Mouse (Mus musculus) stomach, embryonic 16.5 days (tissue): ENCODE measurements around the gene Sh2b2. TPM values are rescaled to one million over a fixed set of nuclear protein-coding genes. Genes with fewer than 3 reads are reported as not detected.
A peak's percentile ranks its signal among the peaks of the same experiment; 100 is the strongest.

Experiments used
- ATAC-seq: fragments of 200-750 bp; cut with Nextera tagmentation; 2 replicates; pipeline ENCODE4 v1.8.0; 2017; ENCODE audit warnings: moderate number of reproducible peaks, moderate TSS enrichment; ENCODE audit not compliant: insufficient read depth, low FRiP score
- H3K27ac ChIP-seq: fragments of 300-500 bp; sonication (generic); 2 replicates; pipeline ENCODE4 v1.5.1; 2014; ENCODE audit warnings: low read length
- H3K27me3 ChIP-seq: fragments of 300-500 bp; sonication (generic); 2 replicates; pipeline ENCODE4 v1.6.1; 2014; ENCODE audit warnings: low read length, control low read depth, mixed read lengths; ENCODE audit not compliant: control insufficient read depth, insufficient read depth
- H3K36me3 ChIP-seq: fragments of 300-500 bp; sonication (generic); 2 replicates; pipeline ENCODE4 v1.6.1; 2014; ENCODE audit warnings: low read length; ENCODE audit not compliant: control insufficient read depth, insufficient read depth
- H3K4me1 ChIP-seq: fragments of 300-500 bp; sonication (generic); 2 replicates; pipeline ENCODE4 v1.6.1; 2014; ENCODE audit warnings: low read length, control low read depth, mixed read lengths; ENCODE audit not compliant: control insufficient read depth, insufficient read depth
- H3K4me2 ChIP-seq: fragments of 300-500 bp; sonication (generic); 2 replicates; pipeline ENCODE4 v1.6.1; 2014; ENCODE audit warnings: low read depth, low read length, mixed read lengths
- H3K4me3 ChIP-seq: fragments of 300-500 bp; sonication (generic); replicated peaks from 2 replicates; pipeline ENCODE4 v1.5.1; 2014; ENCODE audit warnings: mild to moderate bottlenecking, low read length
- H3K9ac ChIP-seq: fragments of 300-500 bp; sonication (generic); 2 replicates; pipeline ENCODE4 v1.6.1; 2014; ENCODE audit warnings: low read length
- H3K9me3 ChIP-seq: fragments of 300-500 bp; sonication (generic); replicated peaks from 2 replicates; pipeline ENCODE4 v1.6.1; 2016; ENCODE audit warnings: low read length, control low read depth; ENCODE audit not compliant: control insufficient read depth
- WGBS: fragments of 180-500 bp; shearing (Covaris S2); extraction: QIAGEN DNeasy Blood & Tissue Kit; methylation state at CpG from one replicate; pipeline ENCODE4 v1.1.7; 2014; 5-methylcytosine and 5-hydroxymethylcytosine counted together
- polyA plus RNA-seq: library from polyadenylated mRNA; unstranded; fragments of >200 nt; fragmentation: Nextera tagmentation; extraction: Ambion mirVana; gene quantifications from 2 replicates; pipeline ENCODE4 v1.2.1, GENCODE M21; 2015

Gene Sh2b2
- polyA plus RNA-seq, 1 experiment from 2014 or later = 2.3 TPM

DNA sequence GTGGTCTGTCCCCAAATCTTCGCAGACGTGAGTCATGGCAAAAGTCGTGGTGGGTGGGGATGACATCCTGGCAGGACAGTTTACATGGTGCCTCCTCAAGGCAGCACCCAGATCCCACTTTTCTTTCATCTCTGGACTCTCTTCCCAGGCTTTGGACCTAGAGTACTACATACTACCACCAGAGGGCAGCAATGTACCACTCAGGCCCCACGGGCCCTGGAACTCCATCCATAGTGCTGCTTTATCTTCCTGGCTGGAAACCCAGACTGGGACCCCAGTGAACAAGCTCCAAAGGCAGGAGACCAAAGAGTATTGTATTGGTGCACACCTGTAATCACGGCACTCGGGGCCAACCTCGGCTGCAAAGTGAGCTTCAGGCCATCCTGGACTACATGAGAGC lies 44.5 kb downstream of the Sh2b2 start:
- no peaks in the 10 kb centered on the region for H3K36me3 ChIP-seq
- ATAC-seq = 0 out of 2 replicates have a peak, but pooled peaks have one; percentile 30
- peaks cover 13% of the 10 kb centered on the region for H3K4me1 ChIP-seq
- no peak overlapping the region for H3K4me2 ChIP-seq
- no peaks in the 10 kb centered on the region for H3K27me3 ChIP-seq
- H3K27ac ChIP-seq = no peak overlapping the region
- H3K9ac ChIP-seq = no peak overlapping the region
- H3K4me3 ChIP-seq = no peak overlapping the region
- H3K9me3 ChIP-seq = no peaks in the 10 kb centered on the region
- 33% methylated on average over 7 of the region's 7 CpGs for WGBS

DNA sequence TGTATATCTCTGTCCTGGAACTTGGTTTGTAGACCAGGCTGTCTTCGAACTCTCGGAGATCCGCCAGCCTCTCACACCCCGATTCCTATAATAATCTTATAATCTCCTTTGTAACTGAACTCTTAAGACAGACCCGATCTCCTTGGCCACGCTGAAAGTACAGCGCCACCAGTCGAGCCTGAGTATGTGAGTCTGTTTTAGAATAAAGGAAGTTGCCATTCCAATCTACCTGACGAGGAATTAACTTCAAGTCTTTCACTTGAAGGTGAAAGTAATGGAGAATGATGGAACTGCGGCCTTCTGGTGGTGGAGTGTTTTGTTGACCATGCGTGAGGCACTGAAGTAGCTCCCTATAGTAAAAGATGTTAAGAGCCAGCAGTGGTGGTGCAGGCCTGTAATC lies 46.8 kb downstream of the Sh2b2 start:
- no peak for ATAC-seq

DNA sequence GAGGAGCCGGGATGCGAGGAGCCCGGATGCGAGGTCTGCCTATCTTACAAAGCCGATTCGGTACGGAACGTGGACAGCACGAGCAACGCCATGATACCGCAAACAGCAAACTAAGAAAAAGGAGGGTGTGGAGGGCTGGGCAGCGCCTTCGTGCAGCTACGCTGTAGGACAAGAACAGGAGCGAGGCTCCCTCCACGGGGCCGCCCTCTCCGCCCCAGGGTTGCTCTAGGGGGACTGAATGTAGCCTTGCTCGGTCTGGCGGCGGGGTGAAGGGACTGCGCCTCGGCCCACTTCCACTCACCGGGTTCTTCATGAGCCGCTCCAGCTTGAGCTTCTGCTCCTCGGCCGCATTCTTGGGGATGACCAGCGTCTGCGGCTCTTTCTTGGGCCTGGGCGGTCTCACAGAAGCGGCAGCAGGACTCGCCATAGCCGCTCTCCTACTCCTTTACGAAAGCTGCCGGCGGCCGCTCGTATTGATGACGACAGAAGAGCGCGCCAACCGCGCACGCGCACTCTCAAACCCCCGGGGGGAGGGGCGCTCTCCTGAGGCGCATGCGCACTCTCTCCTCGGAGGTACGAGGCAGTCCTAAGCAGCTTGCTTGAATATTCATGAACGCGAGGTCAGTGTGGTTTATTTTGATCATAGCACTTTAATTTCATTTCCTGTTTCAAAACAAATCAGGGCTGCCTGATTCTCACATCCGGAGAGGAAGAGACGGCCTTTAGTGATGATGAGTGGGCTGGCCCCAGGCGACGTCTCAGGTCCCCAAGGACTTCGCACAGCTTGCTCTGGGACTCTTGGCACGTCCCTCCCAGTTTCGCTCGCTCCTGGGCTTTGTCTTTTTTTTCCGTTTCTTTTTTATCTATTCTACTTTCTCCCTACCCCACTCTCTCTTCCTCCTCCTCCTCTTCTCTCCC lies 47.6 kb downstream of the Sh2b2 start, which contains the start of gene Prkrip1:
Gene Prkrip1 (minus strand): TSS at position 490 of the 918 bp plus-strand sequence.
- H3K4me3 ChIP-seq = peak within 1 kb of the TSS; percentile 97
- peak within 1 kb of the TSS; percentile 93 for H3K9ac ChIP-seq
- H3K27me3 ChIP-seq = no peaks in the 10 kb centered on the region
- H3K9me3 ChIP-seq = no peaks in the 10 kb centered on the region
- H3K4me2 ChIP-seq = peak within 1 kb of the TSS; percentile 93
- peaks cover 13% of the 10 kb centered on the region for H3K4me1 ChIP-seq
- under 1% methylated on average over 62 of the region's 62 CpGs for WGBS
- H3K36me3 ChIP-seq = peaks cover 16% of the 10 kb centered on the region
- H3K27ac ChIP-seq = peak within 1 kb of the TSS; percentile 89
- peak; percentile 92 for ATAC-seq

More for the DNA sequence above, 46.8 kb downstream of the Sh2b2 start:
- peak overlapping the region; percentile 97 for H3K4me3 ChIP-seq
- H3K4me2 ChIP-seq = peak overlapping the region; percentile 57
- WGBS = 31% methylated on average over 11 of the region's 11 CpGs
- peak overlapping the region; percentile 89; the same call in 1 of the 2 replicates for H3K27ac ChIP-seq
- H3K36me3 ChIP-seq = peaks cover 12% of the 10 kb centered on the region
- H3K4me1 ChIP-seq = peaks cover 13% of the 10 kb centered on the region
- H3K9ac ChIP-seq = peak overlapping the region; percentile 93
- no peaks in the 10 kb centered on the region for H3K9me3 ChIP-seq
- no peaks in the 10 kb centered on the region for H3K27me3 ChIP-seq

DNA sequence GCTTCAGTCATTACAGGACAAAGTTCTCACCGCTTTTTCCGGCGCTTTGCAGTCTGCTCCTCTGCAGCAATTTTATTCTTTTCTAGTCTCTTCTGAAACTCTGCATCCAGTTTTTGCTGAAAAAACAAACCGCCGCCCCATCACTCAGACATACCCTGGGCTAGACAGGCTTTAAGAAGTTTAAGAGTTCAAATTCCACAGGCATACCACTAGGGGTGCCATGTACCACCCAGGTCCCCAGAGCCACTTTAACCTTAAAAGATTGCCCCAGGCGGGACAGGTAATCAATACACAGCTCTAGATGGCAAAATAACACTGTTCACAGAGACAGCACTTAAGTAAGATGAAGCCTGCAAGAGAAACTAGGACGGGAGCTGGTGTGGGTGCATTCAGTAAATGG lies 54.5 kb downstream of the Sh2b2 start:
- Histone ChIP-seq H3K4me3 (no peak overlapping the region), H3K27me3 (no peaks in the 10 kb centered on the region), H3K27ac (no peak overlapping the region), H3K9me3 (no peaks in the 10 kb centered on the region), H3K9ac (no peak overlapping the region), H3K4me2 (no peak overlapping the region), H3K36me3 (peaks cover 16% of the 10 kb centered on the region), H3K4me1 (no peaks in the 10 kb centered on the region)
- 78% methylated on average over 7 of the region's 7 CpGs for WGBS
- ATAC-seq = no peak

DNA sequence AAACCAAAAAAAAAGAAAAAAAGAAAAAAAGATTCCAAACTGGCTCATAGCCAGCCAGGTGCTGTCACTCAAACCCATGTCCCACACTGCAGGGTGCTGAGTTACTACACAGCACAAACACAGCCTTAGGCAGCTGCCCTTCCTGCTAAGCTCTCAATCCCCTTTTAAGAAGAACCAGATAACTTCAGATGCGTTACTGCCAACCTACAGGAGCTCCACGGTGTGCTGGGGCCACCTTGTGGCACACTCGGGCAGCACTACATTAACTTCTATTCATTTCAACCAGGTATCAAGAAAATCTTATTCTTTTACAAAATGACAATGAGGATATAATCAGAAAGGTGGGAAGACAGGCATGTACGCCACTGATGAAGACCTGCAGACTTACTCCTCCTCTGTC lies 59.6 kb downstream of the Sh2b2 start:
- H3K4me1 ChIP-seq = no peaks in the 10 kb centered on the region
- H3K9ac ChIP-seq = no peak overlapping the region
- ATAC-seq = 0 out of 2 replicates have a peak, but pooled peaks have one; percentile 58
- no peaks in the 10 kb centered on the region for H3K9me3 ChIP-seq
- no peaks in the 10 kb centered on the region for H3K27me3 ChIP-seq
- WGBS = 36% methylated on average over 4 of the region's 4 CpGs
- H3K36me3 ChIP-seq = no peaks in the 10 kb centered on the region
- H3K4me3 ChIP-seq = no peak overlapping the region
- H3K27ac ChIP-seq = no peak overlapping the region
- no peak overlapping the region for H3K4me2 ChIP-seq

DNA sequence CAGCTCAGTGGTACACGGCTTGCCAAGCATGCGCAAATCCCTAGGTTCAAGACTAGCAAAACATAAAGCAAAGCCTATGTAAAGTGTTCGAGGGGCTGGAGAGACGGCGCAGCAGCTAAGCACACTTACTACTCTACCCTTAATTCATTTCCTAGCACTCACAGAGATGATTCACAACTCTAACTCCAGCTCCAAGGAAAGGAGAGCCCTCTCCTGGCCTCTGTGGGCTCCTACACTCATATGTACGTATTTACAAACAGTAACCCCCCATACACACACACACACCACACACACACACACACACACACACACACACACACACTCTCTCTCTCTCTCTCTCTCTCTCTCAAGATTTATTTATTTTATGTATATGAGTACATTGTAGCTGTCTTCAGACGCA lies 62.6 kb downstream of the Sh2b2 start:
- ATAC-seq = no peak
- H3K9me3 ChIP-seq = no peaks in the 10 kb centered on the region
- H3K9ac ChIP-seq = no peak overlapping the region
- 91% methylated on average over 7 of the region's 7 CpGs for WGBS
- no peak overlapping the region for H3K4me2 ChIP-seq
- no peak overlapping the region for H3K4me3 ChIP-seq
- no peaks in the 10 kb centered on the region for H3K27me3 ChIP-seq
- no peaks in the 10 kb centered on the region for H3K4me1 ChIP-seq
- no peaks in the 10 kb centered on the region for H3K36me3 ChIP-seq
- H3K27ac ChIP-seq = no peak overlapping the region

DNA sequence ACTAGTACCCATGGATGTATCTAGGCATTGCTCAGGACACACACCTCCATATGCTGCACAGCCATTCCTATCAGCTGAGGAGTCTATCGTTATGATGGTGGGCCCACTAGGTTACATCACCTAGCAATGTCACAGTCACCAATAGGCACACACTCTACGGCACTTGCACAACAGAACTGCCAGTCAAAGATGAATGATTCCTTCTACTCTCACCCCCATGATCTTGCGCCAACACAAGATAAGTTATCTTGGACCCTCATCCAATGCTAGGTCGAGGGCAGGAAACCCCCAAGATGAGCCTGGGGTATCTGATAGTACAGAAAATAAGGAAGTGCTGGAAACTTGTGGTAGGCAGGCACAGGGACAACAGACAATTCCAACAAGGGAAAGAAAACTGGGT lies 63.5 kb downstream of the Sh2b2 start:
- no peak for ATAC-seq
- H3K27me3 ChIP-seq = no peaks in the 10 kb centered on the region
- no peak overlapping the region for H3K4me2 ChIP-seq
- WGBS = 83% methylated on average over 4 of the region's 4 CpGs
- H3K27ac ChIP-seq = no peak overlapping the region
- no peak overlapping the region for H3K9ac ChIP-seq
- no peaks in the 10 kb centered on the region for H3K9me3 ChIP-seq
- 0 out of 2 replicates have a peak, but pooled peaks cover 3% of the 10 kb centered on the region for H3K36me3 ChIP-seq
- no peak overlapping the region for H3K4me3 ChIP-seq
- no peaks in the 10 kb centered on the region for H3K4me1 ChIP-seq

DNA sequence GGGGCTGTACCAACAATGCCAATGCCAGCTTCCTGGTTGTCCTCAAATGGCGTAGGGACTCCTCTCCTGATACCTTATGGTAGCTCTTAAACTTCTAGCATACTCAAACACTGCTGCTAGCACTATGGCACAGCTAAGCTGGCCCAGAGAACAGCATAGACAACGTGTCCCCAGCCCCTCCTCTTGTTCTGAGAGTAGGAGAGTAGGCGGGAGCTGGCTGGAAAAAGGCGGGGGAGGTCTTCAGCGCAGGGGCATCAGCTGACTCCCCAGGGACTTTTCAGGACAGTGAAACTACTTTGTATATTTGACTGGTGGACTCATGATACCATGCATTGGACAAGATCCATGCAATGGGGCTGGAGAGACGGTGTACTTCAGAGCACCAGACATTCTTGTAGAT lies 64.3 kb downstream of the Sh2b2 start:
- no peaks in the 10 kb centered on the region for H3K27me3 ChIP-seq
- no peaks in the 10 kb centered on the region for H3K9me3 ChIP-seq
- H3K27ac ChIP-seq = no peak overlapping the region
- H3K4me2 ChIP-seq = no peak overlapping the region
- H3K4me3 ChIP-seq = no peak overlapping the region
- H3K4me1 ChIP-seq = no peaks in the 10 kb centered on the region
- H3K9ac ChIP-seq = no peak overlapping the region
- H3K36me3 ChIP-seq = 0 out of 2 replicates have a peak, but pooled peaks cover 3% of the 10 kb centered on the region
- 86% methylated on average over 6 of the region's 6 CpGs for WGBS
- ATAC-seq = no peak

DNA sequence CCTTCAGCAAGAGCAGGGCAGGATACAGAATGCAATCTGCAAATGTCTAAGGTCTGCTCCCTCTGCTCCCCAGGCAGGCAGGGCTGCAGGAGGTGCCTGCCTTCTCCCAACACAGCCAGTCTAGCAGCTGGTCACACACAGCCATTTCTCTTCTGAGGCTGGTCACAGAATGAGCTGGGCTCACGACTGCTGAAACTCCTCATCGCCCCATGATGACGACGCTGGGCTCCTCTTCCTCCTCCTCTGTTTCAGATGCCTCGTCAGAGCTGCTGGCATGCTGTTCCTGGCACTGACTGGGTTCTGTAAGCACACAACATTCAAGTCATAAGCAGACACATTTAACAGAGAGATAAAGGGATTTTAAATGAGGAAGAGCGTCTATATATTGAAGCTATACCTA lies 65.2 kb downstream of the Sh2b2 start:
- Histone ChIP-seq H3K27me3 (no peaks in the 10 kb centered on the region), H3K36me3 (0 out of 2 replicates have a peak, but pooled peaks cover 3% of the 10 kb centered on the region), H3K4me2 (no peak overlapping the region), H3K9ac (no peak overlapping the region), H3K4me1 (no peaks in the 10 kb centered on the region), H3K4me3 (no peak overlapping the region), H3K9me3 (no peaks in the 10 kb centered on the region), H3K27ac (no peak overlapping the region)
- no peak for ATAC-seq
- 89% methylated on average over 6 of the region's 6 CpGs for WGBS
